Mouse (Mus musculus) lung, postnatal 0 days (tissue): ENCODE data around the gene Zfp710.

Experiments used
- CTCF ChIP-seq: IDR thresholded peaks from 2 replicates; pipeline ENCODE4 v1.5.1; 2016; ENCODE audit warnings: antibody characterized with exemption, mild to moderate bottlenecking
- EP300 ChIP-seq: IDR thresholded peaks from 2 replicates; pipeline ENCODE4 v1.6.1; 2016; ENCODE audit warnings: antibody characterized with exemption, mild to moderate bottlenecking, control low read depth

- TF ChIP-seq EP300 (no peak), CTCF (no peak)
These were observed 32.5 kb downstream of the Zfp710 start for GRCm38 (mm10) chr7:80057002-80057691.
